Mouse (Mus musculus): ENCODE results near the gene Slc35f3. TPM values are rescaled to one million over a fixed set of nuclear protein-coding genes. Genes with fewer than 3 reads are reported as not detected.

Gene Slc35f3
- 0.62 and 0.71 TPM in 2 replicates for polyA plus RNA-seq (2015; fragmentation: Nextera tagmentation; extraction: Ambion mirVana)

- H3K9me3 ChIP-seq, result no peaks in the 10 kb centered on the region
- H3K27ac ChIP-seq, result no peak within 1 kb of the TSS
- peak within 1 kb of the TSS; percentile 38 for H3K4me3 ChIP-seq
- H3K4me1 ChIP-seq, result peaks cover 4% of the 10 kb centered on the region; the same call in 1 of the 2 replicates
- 1% methylated on average over 68 of the region's 72 CpGs for WGBS
- ATAC-seq (ENCODE audit: borderline replicate concordance, extremely low read depth, low FRiP score, low TSS enrichment), result peak; percentile 62; the same call in 1 of the 2 replicates
- peak within 1 kb of the TSS; percentile 71 for H3K4me2 ChIP-seq
- peak within 1 kb of the TSS; percentile 29; the same call in 1 of the 2 replicates for H3K9ac ChIP-seq
- H3K27me3 ChIP-seq, result peaks cover 36% of the 10 kb centered on the region
- no peaks in the 10 kb centered on the region for H3K36me3 ChIP-seq
Observed at GRCm38 (mm10) chr8:126298296-126299093, at the start of gene Slc35f3. Slc35f3 (plus strand) TSS chr8:126298558.

- H3K9me3 ChIP-seq, result no peaks in the 10 kb centered on the region
- H3K4me1 ChIP-seq, result no peaks in the 10 kb centered on the region
- 75% methylated on average over 4 of the region's 4 CpGs for WGBS
- H3K27ac ChIP-seq, result no peak overlapping the region
- H3K4me2 ChIP-seq, result no peak overlapping the region
- H3K9ac ChIP-seq, result no peak overlapping the region
- H3K36me3 ChIP-seq, result no peaks in the 10 kb centered on the region
- ATAC-seq (ENCODE audit: borderline replicate concordance, extremely low read depth, low FRiP score, low TSS enrichment), result no peak
- H3K27me3 ChIP-seq, result no peaks in the 10 kb centered on the region
- no peak overlapping the region for H3K4me3 ChIP-seq
Observed at GRCm38 (mm10) chr8:126250486-126250885, 47.9 kb upstream of the Slc35f3 start.

- 43% methylated on average over 9 of the region's 9 CpGs for WGBS
- Histone ChIP-seq H3K4me3 (no peak overlapping the region), H3K9me3 (no peaks in the 10 kb centered on the region), H3K27ac (no peak overlapping the region), H3K4me1 (0 out of 2 replicates have a peak, but pooled peaks cover 3% of the 10 kb centered on the region), H3K9ac (no peak overlapping the region), H3K4me2 (no peak overlapping the region), H3K27me3 (0 out of 2 replicates have a peak, but pooled peaks cover 5% of the 10 kb centered on the region), H3K36me3 (no peaks in the 10 kb centered on the region)
- no peak for ATAC-seq (ENCODE audit: borderline replicate concordance, extremely low read depth, low FRiP score, low TSS enrichment)
Observed at GRCm38 (mm10) chr8:126256585-126257391, 41.6 kb upstream of the Slc35f3 start.

GRCm38 (mm10) chr8:126257392-126257681 lies 41.0 kb upstream of the Slc35f3 start:
- Histone ChIP-seq H3K36me3 (no peaks in the 10 kb centered on the region), H3K27me3 (0 out of 2 replicates have a peak, but pooled peaks cover 5% of the 10 kb centered on the region), H3K27ac (no peak overlapping the region), H3K9me3 (no peaks in the 10 kb centered on the region), H3K4me2 (no peak overlapping the region), H3K9ac (no peak overlapping the region), H3K4me1 (0 out of 2 replicates have a peak, but pooled peaks cover 3% of the 10 kb centered on the region), H3K4me3 (no peak overlapping the region)
- no peak for ATAC-seq (ENCODE audit: borderline replicate concordance, extremely low read depth, low FRiP score, low TSS enrichment)
- 53% methylated on average over 8 of the region's 8 CpGs for WGBS

GRCm38 (mm10) chr8:126258175-126258781 lies 40.1 kb upstream of the Slc35f3 start:
- 2% methylated on average over 15 of the region's 15 CpGs for WGBS
- no peak overlapping the region for H3K9ac ChIP-seq
- H3K9me3 ChIP-seq, result no peaks in the 10 kb centered on the region
- H3K4me2 ChIP-seq, result peak overlapping the region; percentile 41
- no peak overlapping the region for H3K4me3 ChIP-seq
- H3K27me3 ChIP-seq, result 0 out of 2 replicates have a peak, but pooled peaks cover 5% of the 10 kb centered on the region
- no peak for ATAC-seq (ENCODE audit: borderline replicate concordance, extremely low read depth, low FRiP score, low TSS enrichment)
- no peak overlapping the region for H3K27ac ChIP-seq
- 0 out of 2 replicates have a peak, but pooled peaks cover 3% of the 10 kb centered on the region for H3K4me1 ChIP-seq
- H3K36me3 ChIP-seq, result no peaks in the 10 kb centered on the region

DNA sequence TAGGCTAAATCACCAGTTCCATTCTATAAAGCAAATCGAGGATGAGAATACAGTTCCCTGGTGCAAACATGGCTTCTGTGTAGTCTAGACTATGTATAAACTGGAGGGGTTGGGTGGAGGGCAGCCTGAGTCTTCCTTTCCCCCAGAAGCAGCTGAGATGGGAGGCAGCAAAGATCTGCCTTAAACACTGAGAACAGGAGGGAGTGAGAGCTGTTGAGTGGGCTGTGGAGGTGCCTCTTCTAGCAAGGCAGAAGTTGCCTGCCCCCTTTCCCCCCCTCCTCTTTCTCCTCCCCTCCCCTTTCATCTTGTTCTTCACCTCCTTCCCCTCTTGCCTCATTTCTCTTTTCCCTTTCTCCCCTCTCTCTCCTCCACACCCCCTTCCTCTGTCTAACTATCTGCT lies 33.2 kb upstream of the Slc35f3 start:
- Histone ChIP-seq H3K27me3 (no peaks in the 10 kb centered on the region), H3K9me3 (no peaks in the 10 kb centered on the region), H3K9ac (no peak overlapping the region), H3K4me2 (no peak overlapping the region), H3K36me3 (no peaks in the 10 kb centered on the region), H3K4me1 (no peaks in the 10 kb centered on the region), H3K4me3 (no peak overlapping the region), H3K27ac (no peak overlapping the region)
- 67% methylated on average over 1 of the region's 1 CpGs for WGBS
- ATAC-seq (ENCODE audit: borderline replicate concordance, extremely low read depth, low FRiP score, low TSS enrichment), result no peak

GRCm38 (mm10) chr8:126267118-126267517 lies 31.2 kb upstream of the Slc35f3 start:
- Histone ChIP-seq H3K4me2 (no peak overlapping the region), H3K9ac (no peak overlapping the region), H3K4me1 (no peaks in the 10 kb centered on the region), H3K9me3 (no peaks in the 10 kb centered on the region), H3K27ac (no peak overlapping the region), H3K27me3 (no peaks in the 10 kb centered on the region), H3K36me3 (no peaks in the 10 kb centered on the region), H3K4me3 (no peak overlapping the region)
- no peak for ATAC-seq (ENCODE audit: borderline replicate concordance, extremely low read depth, low FRiP score, low TSS enrichment)
- WGBS, result 27% methylated on average over 8 of the region's 8 CpGs

DNA sequence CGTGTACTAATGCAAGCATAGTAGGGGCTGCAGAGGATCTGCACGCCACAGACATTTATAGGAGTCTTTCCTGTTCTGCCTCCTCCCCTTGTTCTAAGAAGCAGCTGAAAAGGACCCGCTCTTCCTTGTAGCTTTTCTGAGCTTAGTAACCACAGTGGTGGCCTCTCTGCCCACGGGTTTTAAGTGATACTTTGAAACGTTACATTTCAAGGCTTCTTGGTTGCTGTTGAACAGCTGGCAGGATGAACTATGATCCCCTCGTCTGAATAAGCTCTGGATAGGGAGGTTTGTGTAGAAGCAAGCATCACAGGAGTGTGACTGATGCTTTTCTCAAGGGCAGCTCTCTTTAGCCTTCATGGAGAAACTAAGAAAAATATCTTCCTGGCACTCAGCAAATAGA lies 28.6 kb upstream of the Slc35f3 start:
- H3K27ac ChIP-seq, result no peak overlapping the region
- no peaks in the 10 kb centered on the region for H3K9me3 ChIP-seq
- WGBS, result 37% methylated on average over 5 of the region's 6 CpGs
- ATAC-seq (ENCODE audit: borderline replicate concordance, extremely low read depth, low FRiP score, low TSS enrichment), result no peak
- no peak overlapping the region for H3K4me3 ChIP-seq
- no peak overlapping the region for H3K9ac ChIP-seq
- no peaks in the 10 kb centered on the region for H3K27me3 ChIP-seq
- no peaks in the 10 kb centered on the region for H3K36me3 ChIP-seq
- no peaks in the 10 kb centered on the region for H3K4me1 ChIP-seq
- no peak overlapping the region for H3K4me2 ChIP-seq

DNA sequence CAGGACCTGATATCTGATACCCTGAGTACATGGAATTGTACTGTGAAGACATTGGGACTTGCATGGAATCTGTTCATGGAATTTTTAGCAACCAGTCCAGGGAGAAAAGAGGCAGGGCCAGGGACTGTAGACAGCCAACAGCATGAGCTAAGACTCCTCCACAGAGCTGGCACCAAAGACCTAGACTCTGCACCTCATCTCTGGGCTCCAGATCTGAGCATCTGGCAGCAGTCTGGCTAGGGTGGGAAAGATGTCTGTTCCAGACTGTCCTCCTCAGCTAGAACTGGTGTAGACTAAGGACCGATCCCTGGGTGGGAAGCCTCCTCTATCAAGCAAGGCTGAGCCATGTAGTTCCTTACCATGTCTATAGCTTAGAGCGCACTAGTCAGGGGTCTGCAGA lies 25.9 kb upstream of the Slc35f3 start:
- no peak overlapping the region for H3K9ac ChIP-seq
- H3K9me3 ChIP-seq, result no peaks in the 10 kb centered on the region
- H3K27me3 ChIP-seq, result no peaks in the 10 kb centered on the region
- no peaks in the 10 kb centered on the region for H3K36me3 ChIP-seq
- H3K27ac ChIP-seq, result no peak overlapping the region
- H3K4me3 ChIP-seq, result no peak overlapping the region
- H3K4me2 ChIP-seq, result no peak overlapping the region
- no peaks in the 10 kb centered on the region for H3K4me1 ChIP-seq
- 88% methylated on average over 2 of the region's 2 CpGs for WGBS
- no peak for ATAC-seq (ENCODE audit: borderline replicate concordance, extremely low read depth, low FRiP score, low TSS enrichment)

DNA sequence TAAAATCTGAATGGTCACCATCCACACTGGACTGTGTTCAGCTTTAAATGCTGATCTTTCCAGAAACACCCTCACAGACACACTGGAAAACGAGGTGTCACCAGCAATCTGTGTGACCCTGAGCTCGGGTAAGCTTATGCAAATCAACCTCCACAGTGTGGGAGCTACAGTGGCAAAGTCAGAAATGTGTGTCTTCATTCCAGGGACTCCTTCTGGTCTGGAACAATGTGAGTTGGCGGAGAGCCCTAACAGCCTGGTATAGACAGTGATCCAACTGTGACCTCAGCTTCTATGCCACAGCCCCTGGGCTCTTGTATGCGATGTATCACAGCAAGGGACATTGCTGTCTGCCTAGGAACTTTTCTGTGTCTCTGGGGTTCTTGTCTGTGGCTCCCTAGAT lies 25.3 kb upstream of the Slc35f3 start:
- no peaks in the 10 kb centered on the region for H3K4me1 ChIP-seq
- no peaks in the 10 kb centered on the region for H3K27me3 ChIP-seq
- no peaks in the 10 kb centered on the region for H3K9me3 ChIP-seq
- no peak for ATAC-seq (ENCODE audit: borderline replicate concordance, extremely low read depth, low FRiP score, low TSS enrichment)
- H3K27ac ChIP-seq, result no peak overlapping the region
- no peak overlapping the region for H3K4me3 ChIP-seq
- H3K4me2 ChIP-seq, result no peak overlapping the region
- no peaks in the 10 kb centered on the region for H3K36me3 ChIP-seq
- no peak overlapping the region for H3K9ac ChIP-seq
- WGBS, result 44% methylated on average over 4 of the region's 4 CpGs

DNA sequence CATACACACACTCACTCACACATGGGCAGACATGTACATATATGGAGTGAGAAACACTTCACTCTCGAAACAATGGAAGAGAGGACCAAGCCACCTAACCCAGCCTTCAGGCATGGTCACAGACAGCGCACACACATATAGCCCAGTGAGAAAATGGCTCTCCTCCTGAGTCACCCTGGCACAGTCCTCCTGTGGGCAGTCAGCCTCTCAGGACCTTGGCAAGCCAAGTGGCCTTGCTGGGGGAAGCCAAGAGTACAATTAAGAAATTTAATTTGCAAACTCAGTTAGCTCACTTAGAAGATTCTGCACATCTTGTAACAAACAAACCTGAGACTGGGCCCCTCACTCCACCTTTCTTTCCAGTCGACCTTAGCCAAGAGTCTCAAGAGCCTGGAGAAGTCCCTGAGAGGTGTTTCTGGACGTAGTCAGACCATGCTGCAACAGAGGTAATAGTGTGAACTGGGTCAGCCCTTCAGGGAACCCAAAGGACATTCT lies 23.4 kb upstream of the Slc35f3 start:
- Histone ChIP-seq H3K9me3 (no peaks in the 10 kb centered on the region), H3K4me2 (no peak overlapping the region), H3K4me3 (no peak overlapping the region), H3K36me3 (no peaks in the 10 kb centered on the region), H3K27me3 (no peaks in the 10 kb centered on the region), H3K4me1 (no peaks in the 10 kb centered on the region), H3K27ac (no peak overlapping the region), H3K9ac (no peak overlapping the region)
- 54% methylated on average over 4 of the region's 4 CpGs for WGBS
- ATAC-seq (ENCODE audit: borderline replicate concordance, extremely low read depth, low FRiP score, low TSS enrichment), result no peak

Measured in lung, embryonic 15.5 days (tissue).